Mouse (Mus musculus) stomach, embryonic 14.5 days (tissue): ENCODE measurements around the gene Pick1. TPM values are rescaled to one million over a fixed set of nuclear protein-coding genes. Genes with fewer than 3 reads are reported as not detected.

ENCODE experiments used
- ATAC-seq: fragments of 200-750 bp; cut with Nextera tagmentation; 2 replicates; pipeline ENCODE4 v1.8.0; 2017; ENCODE audit warnings: low read depth, moderate TSS enrichment; ENCODE audit not compliant: insufficient number of reproducible peaks, insufficient read depth, low FRiP score
- H3K27ac ChIP-seq: fragments of 300-500 bp; sonication (generic); 2 replicates; pipeline ENCODE4 v1.5.1; 2014; ENCODE audit warnings: mild to moderate bottlenecking, low read length, moderate library complexity, mixed read lengths
- H3K27me3 ChIP-seq: fragments of 300-500 bp; sonication (generic); 2 replicates; pipeline ENCODE4 v1.6.1; 2014; ENCODE audit warnings: low read length, control low read depth, mixed read lengths; ENCODE audit not compliant: control insufficient read depth, insufficient read depth
- H3K36me3 ChIP-seq: fragments of 300-500 bp; sonication (generic); 2 replicates; pipeline ENCODE4 v1.6.1; 2014; ENCODE audit warnings: mild to moderate bottlenecking, control low read depth, low read length, moderate library complexity, mixed read lengths; ENCODE audit not compliant: control insufficient read depth, insufficient read depth
- H3K4me1 ChIP-seq: fragments of 300-500 bp; sonication (generic); 2 replicates; pipeline ENCODE4 v1.6.1; 2014; ENCODE audit warnings: low read length, control low read depth, mixed read lengths; ENCODE audit not compliant: control insufficient read depth, insufficient read depth
- H3K4me2 ChIP-seq: fragments of 300-500 bp; sonication (generic); replicated peaks from 2 replicates; pipeline ENCODE4 v1.6.1; 2014; ENCODE audit warnings: low read depth, low read length, control low read depth
- H3K4me3 ChIP-seq: fragments of 300-500 bp; sonication (generic); 2 replicates; pipeline ENCODE4 v1.5.1; 2014; ENCODE audit warnings: low read depth, low read length, control low read depth
- H3K9ac ChIP-seq: fragments of 300-500 bp; sonication (generic); replicated peaks from 2 replicates; pipeline ENCODE4 v1.6.1; 2014; ENCODE audit warnings: low read depth, mild to moderate bottlenecking, control low read depth, low read length, moderate library complexity, mixed read lengths
- H3K9me3 ChIP-seq: fragments of 300-500 bp; sonication (generic); 2 replicates; pipeline ENCODE4 v1.6.1; 2016; ENCODE audit warnings: low read depth, low read length, control low read depth; ENCODE audit not compliant: control insufficient read depth
- WGBS: fragments of 180-500 bp; shearing (Covaris S2); extraction: QIAGEN DNeasy Blood & Tissue Kit; methylation state at CpG from one replicate; pipeline ENCODE4 v1.1.7; 2014; 5-methylcytosine and 5-hydroxymethylcytosine counted together
- polyA plus RNA-seq: library from polyadenylated mRNA; unstranded; fragments of >200 nt; fragmentation: Nextera tagmentation; extraction: Ambion mirVana; gene quantifications from 2 replicates; pipeline ENCODE4 v1.2.1, GENCODE M21; 2014

The Pick1 gene
- polyA plus RNA-seq, 1 experiment from 2014 or later = 33.1 TPM

GRCm38 (mm10) chr15:79283371-79283770, 54.4 kb downstream of the Pick1 start:
- H3K4me3 ChIP-seq = no peak overlapping the region
- no peaks in the 10 kb centered on the region for H3K9me3 ChIP-seq
- no peaks in the 10 kb centered on the region for H3K27me3 ChIP-seq
- no peak overlapping the region for H3K4me2 ChIP-seq
- H3K9ac ChIP-seq = no peak overlapping the region
- no peaks in the 10 kb centered on the region for H3K4me1 ChIP-seq
- ATAC-seq = no peak
- H3K36me3 ChIP-seq = peaks cover 4% of the 10 kb centered on the region; the same call in 1 of the 2 replicates
- 84% methylated on average over 4 of the region's 4 CpGs for WGBS
- H3K27ac ChIP-seq = no peak overlapping the region

GRCm38 (mm10) chr15:79285399-79285798, 56.4 kb downstream of the Pick1 start, which contains the start of gene Baiap2l2:
Gene Baiap2l2 (minus strand): TSS chr15:79285537.
- Histone ChIP-seq H3K9ac (no peak within 1 kb of the TSS), H3K4me1 (no peaks in the 10 kb centered on the region), H3K4me2 (peak within 1 kb of the TSS; percentile 12; the same call in 1 of the 2 replicates), H3K9me3 (no peaks in the 10 kb centered on the region), H3K36me3 (peaks cover 4% of the 10 kb centered on the region; the same call in 1 of the 2 replicates), H3K4me3 (no peak within 1 kb of the TSS), H3K27me3 (no peaks in the 10 kb centered on the region), H3K27ac (peak within 1 kb of the TSS; percentile 39; the same call in 1 of the 2 replicates)
- peak; percentile 69 for ATAC-seq
- 48% methylated on average over 10 of the region's 10 CpGs for WGBS

DNA sequence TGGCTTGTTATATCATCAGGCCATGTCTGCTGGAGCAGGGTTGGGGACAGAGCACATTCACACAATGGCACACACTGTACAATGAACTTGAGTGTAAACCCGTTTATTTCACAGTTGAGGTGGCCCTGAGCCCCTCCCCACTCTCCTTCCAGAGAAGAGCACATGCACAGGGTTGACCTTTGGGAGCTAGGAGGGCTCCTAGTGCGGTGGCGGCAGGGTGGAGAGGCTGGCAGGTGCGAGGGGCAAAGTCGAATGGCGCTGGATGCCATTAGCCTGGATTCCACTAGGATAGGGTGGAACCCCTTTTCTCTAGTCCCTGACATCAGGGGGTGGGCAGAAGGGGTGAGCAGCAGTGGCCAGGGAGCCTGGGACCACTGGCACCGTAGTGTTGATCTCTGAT, 57.2 kb downstream of the Pick1 start:
- WGBS = 84% methylated on average over 7 of the region's 7 CpGs
- H3K27ac ChIP-seq = peak overlapping the region; percentile 39; the same call in 1 of the 2 replicates

DNA sequence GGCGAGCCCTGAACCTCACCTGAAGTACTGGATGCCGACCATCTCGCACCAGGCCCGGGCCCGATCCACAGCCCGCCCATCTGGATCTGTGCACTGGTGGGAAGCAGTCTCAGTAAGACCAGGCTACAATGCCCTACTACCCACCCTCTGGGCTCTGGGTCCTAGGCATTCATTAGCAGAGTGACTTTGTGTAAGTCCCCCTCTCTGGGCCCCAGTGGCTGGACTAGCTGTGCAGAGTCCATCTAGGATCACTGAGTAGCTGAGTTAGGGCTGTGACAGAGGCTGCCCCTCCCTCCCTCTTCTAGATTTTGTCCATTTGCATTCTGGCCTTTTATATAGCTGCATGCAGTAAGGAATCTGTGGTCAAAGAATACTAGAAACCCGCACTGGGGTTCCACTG, 58.1 kb downstream of the Pick1 start:
- no peaks in the 10 kb centered on the region for H3K4me1 ChIP-seq
- H3K36me3 ChIP-seq = peaks cover 4% of the 10 kb centered on the region; the same call in 1 of the 2 replicates
- no peak for ATAC-seq
- no peak overlapping the region for H3K9ac ChIP-seq
- no peak overlapping the region for H3K27ac ChIP-seq
- H3K4me2 ChIP-seq = no peak overlapping the region
- no peaks in the 10 kb centered on the region for H3K9me3 ChIP-seq
- H3K27me3 ChIP-seq = no peaks in the 10 kb centered on the region
- 92% methylated on average over 7 of the region's 7 CpGs for WGBS
- no peak overlapping the region for H3K4me3 ChIP-seq

More for the DNA sequence above, 57.2 kb downstream of the Pick1 start:
- Histone ChIP-seq H3K4me3 (no peak overlapping the region), H3K27me3 (no peaks in the 10 kb centered on the region), H3K9ac (no peak overlapping the region), H3K4me2 (no peak overlapping the region), H3K36me3 (peaks cover 4% of the 10 kb centered on the region; the same call in 1 of the 2 replicates), H3K4me1 (no peaks in the 10 kb centered on the region), H3K9me3 (no peaks in the 10 kb centered on the region)
- ATAC-seq = no peak

- H3K4me3 ChIP-seq = no peak overlapping the region
- H3K9me3 ChIP-seq = no peaks in the 10 kb centered on the region
- H3K4me1 ChIP-seq = no peaks in the 10 kb centered on the region
- no peaks in the 10 kb centered on the region for H3K27me3 ChIP-seq
- no peak overlapping the region for H3K27ac ChIP-seq
- ATAC-seq = no peak
- H3K36me3 ChIP-seq = peaks cover 4% of the 10 kb centered on the region; the same call in 1 of the 2 replicates
- H3K4me2 ChIP-seq = no peak overlapping the region
- 83% methylated on average over 3 of the region's 3 CpGs for WGBS
- no peak overlapping the region for H3K9ac ChIP-seq
Observed at GRCm38 (mm10) chr15:79288387-79288786, 59.4 kb downstream of the Pick1 start.

DNA sequence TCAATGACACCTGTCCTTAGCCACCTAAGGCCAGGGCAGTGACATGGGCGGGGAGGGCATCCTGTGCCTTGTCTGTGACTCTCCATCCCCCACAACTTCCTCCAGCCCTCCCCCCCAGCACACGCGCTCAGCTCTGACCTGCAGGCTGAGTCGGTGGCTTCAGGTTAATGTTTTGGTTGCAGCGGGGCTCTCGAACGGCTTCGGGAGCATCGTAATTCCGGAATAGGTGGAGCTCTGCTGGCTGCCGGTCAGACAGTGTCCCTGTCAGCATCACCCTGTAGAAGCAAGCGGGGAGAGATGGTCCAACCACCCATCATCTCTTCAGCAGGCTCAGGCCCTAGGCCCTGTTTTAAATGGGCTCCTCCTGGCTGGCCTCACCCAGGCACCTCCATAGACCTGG, 60.5 kb downstream of the Pick1 start:
- WGBS = 85% methylated on average over 12 of the region's 12 CpGs
- ATAC-seq = no peak
- H3K4me3 ChIP-seq = no peak overlapping the region
- no peaks in the 10 kb centered on the region for H3K27me3 ChIP-seq
- H3K9me3 ChIP-seq = no peaks in the 10 kb centered on the region
- peaks cover 4% of the 10 kb centered on the region; the same call in 1 of the 2 replicates for H3K36me3 ChIP-seq
- H3K9ac ChIP-seq = no peak overlapping the region
- no peak overlapping the region for H3K4me2 ChIP-seq
- H3K27ac ChIP-seq = no peak overlapping the region
- no peaks in the 10 kb centered on the region for H3K4me1 ChIP-seq

DNA sequence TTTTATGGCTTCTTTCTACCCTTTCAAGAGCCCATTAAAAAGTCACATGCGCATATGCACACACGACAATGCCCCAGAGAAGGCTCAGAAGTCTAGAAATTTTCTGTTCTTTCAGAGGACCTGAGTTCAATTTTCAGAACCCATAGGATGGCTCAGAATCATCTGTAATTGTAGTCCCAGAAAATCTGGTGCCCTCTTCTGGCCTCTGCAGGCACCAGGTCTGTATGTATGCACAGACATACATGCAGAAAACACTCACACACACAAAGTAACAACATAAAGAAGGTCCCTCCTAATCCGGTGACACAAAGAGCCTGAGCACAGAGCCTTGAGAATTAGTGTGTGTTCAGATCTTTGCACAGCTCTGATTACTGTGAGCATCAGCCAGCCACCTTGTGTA, 61.4 kb downstream of the Pick1 start:
- Histone ChIP-seq H3K4me1 (no peaks in the 10 kb centered on the region), H3K4me3 (no peak overlapping the region), H3K9me3 (no peaks in the 10 kb centered on the region), H3K27ac (no peak overlapping the region), H3K4me2 (no peak overlapping the region), H3K9ac (no peak overlapping the region), H3K36me3 (peaks cover 4% of the 10 kb centered on the region; the same call in 1 of the 2 replicates), H3K27me3 (no peaks in the 10 kb centered on the region)
- no peak for ATAC-seq
- 75% methylated on average over 3 of the region's 3 CpGs for WGBS

- ATAC-seq = no peak
- H3K4me3 ChIP-seq = no peak overlapping the region
- H3K9ac ChIP-seq = no peak overlapping the region
- no peak overlapping the region for H3K27ac ChIP-seq
- H3K4me1 ChIP-seq = no peaks in the 10 kb centered on the region
- no peaks in the 10 kb centered on the region; the same call in 1 of the 2 replicates for H3K36me3 ChIP-seq
- WGBS = 84% methylated on average over 9 of the region's 9 CpGs
- no peaks in the 10 kb centered on the region for H3K27me3 ChIP-seq
- no peaks in the 10 kb centered on the region for H3K9me3 ChIP-seq
- H3K4me2 ChIP-seq = no peak overlapping the region
Observed at GRCm38 (mm10) chr15:79292779-79293178, 63.8 kb downstream of the Pick1 start.

- Histone ChIP-seq H3K36me3 (no peaks in the 10 kb centered on the region), H3K27me3 (no peaks in the 10 kb centered on the region), H3K4me1 (no peaks in the 10 kb centered on the region), H3K9ac (no peak overlapping the region), H3K9me3 (no peaks in the 10 kb centered on the region), H3K27ac (no peak overlapping the region), H3K4me2 (no peak overlapping the region), H3K4me3 (no peak overlapping the region)
- ATAC-seq = no peak
- 82% methylated on average over 6 of the region's 6 CpGs for WGBS
Observed at GRCm38 (mm10) chr15:79298553-79298952, 69.6 kb downstream of the Pick1 start.
